Mouse (Mus musculus) E14TG2a.4 (cell line): ENCODE measurements around the gene Nisch.

ENCODE experiments used
- H3K27me3 ChIP-seq: 2 replicates; pipeline ENCODE4 v1.6.1; 2014; ENCODE audit warnings: low read length, control low read depth; ENCODE audit not compliant: insufficient read depth
- H3K36me3 ChIP-seq: 2 replicates; pipeline ENCODE4 v1.6.1; 2014; ENCODE audit warnings: low read length, control low read depth; ENCODE audit not compliant: insufficient read depth
- H3K4me1 ChIP-seq: replicated peaks from 2 replicates; pipeline ENCODE4 v1.6.1; 2014; ENCODE audit warnings: low read depth, low read length, control low read depth
- H3K4me3 ChIP-seq: replicated peaks from 2 replicates; pipeline ENCODE4 v1.5.1; 2014; ENCODE audit warnings: mild to moderate bottlenecking, low read length
- H3K9me3 ChIP-seq: 2 replicates; pipeline ENCODE4 v1.6.1; 2014; ENCODE audit warnings: low read length, control low read depth
- CTCF ChIP-seq: conservative IDR thresholded peaks from 2 replicates; pipeline ENCODE4 v1.5.1; 2014; ENCODE audit warnings: low read length
- NANOG ChIP-seq: IDR thresholded peaks from 2 replicates; pipeline ENCODE4 v1.6.1; 2014; ENCODE audit warnings: borderline replicate concordance, low read length, mixed read lengths
- POU5F1 ChIP-seq: IDR thresholded peaks from 2 replicates; pipeline ENCODE4 v1.6.1; 2014; ENCODE audit warnings: low read length, borderline replicate concordance

Nisch gene

GRCm38 (mm10) chr14:31141011-31141410 is 75.7 kb downstream of the Nisch start:
- no peak for TF ChIP-seq CTCF
- TF ChIP-seq POU5F1: no peak
- no peak for TF ChIP-seq NANOG
- Histone ChIP-seq H3K4me3 (no peak overlapping the region), H3K4me1 (peaks cover 50% of the 10 kb centered on the region), H3K36me3 (peaks cover 46% of the 10 kb centered on the region), H3K27me3 (peaks cover 39% of the 10 kb centered on the region), H3K9me3 (0 out of 2 replicates have a peak, but pooled peaks cover 4% of the 10 kb centered on the region)

GRCm38 (mm10) chr14:31140141-31140540 is 76.6 kb downstream of the Nisch start:
- Histone ChIP-seq H3K9me3 (0 out of 2 replicates have a peak, but pooled peaks cover 4% of the 10 kb centered on the region), H3K4me1 (peaks cover 58% of the 10 kb centered on the region), H3K36me3 (peaks cover 55% of the 10 kb centered on the region), H3K4me3 (no peak overlapping the region; the same call in 1 of the 2 replicates), H3K27me3 (peaks cover 32% of the 10 kb centered on the region)
- TF ChIP-seq CTCF: no peak
- TF ChIP-seq POU5F1: no peak
- no peak for TF ChIP-seq NANOG

GRCm38 (mm10) chr14:31139666-31140065 is 77.1 kb downstream of the Nisch start:
- Histone ChIP-seq H3K9me3 (0 out of 2 replicates have a peak, but pooled peaks cover 4% of the 10 kb centered on the region), H3K4me1 (peaks cover 62% of the 10 kb centered on the region), H3K4me3 (no peak overlapping the region), H3K27me3 (peaks cover 28% of the 10 kb centered on the region), H3K36me3 (peaks cover 60% of the 10 kb centered on the region)
- TF ChIP-seq CTCF (no peak), NANOG (no peak), POU5F1 (no peak)

- Histone ChIP-seq H3K9me3 (0 out of 2 replicates have a peak, but pooled peaks cover 4% of the 10 kb centered on the region), H3K27me3 (peaks cover 27% of the 10 kb centered on the region), H3K36me3 (peaks cover 67% of the 10 kb centered on the region), H3K4me3 (peak overlapping the region; percentile 66), H3K4me1 (peaks cover 69% of the 10 kb centered on the region)
- TF ChIP-seq NANOG (no peak), CTCF (no peak), POU5F1 (no peak)
Measured at GRCm38 (mm10) chr14:31138897-31139429, 77.8 kb downstream of the Nisch start.

- Histone ChIP-seq H3K4me3 (peak overlapping the region; percentile 66), H3K4me1 (peaks cover 75% of the 10 kb centered on the region), H3K36me3 (peaks cover 73% of the 10 kb centered on the region), H3K27me3 (peaks cover 27% of the 10 kb centered on the region), H3K9me3 (0 out of 2 replicates have a peak, but pooled peaks cover 4% of the 10 kb centered on the region)
- TF ChIP-seq CTCF: no peak
- TF ChIP-seq NANOG: no peak
- peak; percentile 84; the same call in 1 of the 2 replicates for TF ChIP-seq POU5F1
Measured at GRCm38 (mm10) chr14:31138219-31138896, 78.4 kb downstream of the Nisch start.

GRCm38 (mm10) chr14:31137791-31138190 is 79.0 kb downstream of the Nisch start:
- H3K4me3 ChIP-seq: peak overlapping the region; percentile 51
- peaks cover 78% of the 10 kb centered on the region for H3K36me3 ChIP-seq
- TF ChIP-seq CTCF: no peak
- no peak for TF ChIP-seq POU5F1
- no peak for TF ChIP-seq NANOG
- H3K9me3 ChIP-seq: 0 out of 2 replicates have a peak, but pooled peaks cover 4% of the 10 kb centered on the region
- H3K27me3 ChIP-seq: peaks cover 23% of the 10 kb centered on the region
- peaks cover 81% of the 10 kb centered on the region for H3K4me1 ChIP-seq

- TF ChIP-seq CTCF: no peak
- no peak for TF ChIP-seq NANOG
- no peak for TF ChIP-seq POU5F1
- H3K9me3 ChIP-seq: no peaks in the 10 kb centered on the region
- peaks cover 87% of the 10 kb centered on the region for H3K4me1 ChIP-seq
- H3K4me3 ChIP-seq: peak overlapping the region; percentile 51; the same call in 1 of the 2 replicates
- H3K36me3 ChIP-seq: peaks cover 84% of the 10 kb centered on the region
- H3K27me3 ChIP-seq: peaks cover 20% of the 10 kb centered on the region
Measured at GRCm38 (mm10) chr14:31137281-31137595, 79.5 kb downstream of the Nisch start.

- TF ChIP-seq CTCF (no peak), POU5F1 (no peak), NANOG (no peak)
- Histone ChIP-seq H3K4me3 (0 out of 2 replicates have a peak overlapping the region, but pooled peaks have one; percentile 26), H3K36me3 (peaks cover 85% of the 10 kb centered on the region), H3K27me3 (peaks cover 26% of the 10 kb centered on the region), H3K9me3 (no peaks in the 10 kb centered on the region), H3K4me1 (peaks cover 92% of the 10 kb centered on the region)
Measured at GRCm38 (mm10) chr14:31136411-31137280, 80.1 kb downstream of the Nisch start.
